Mouse (Mus musculus) T-helper 1 cell (primary cell): ENCODE measurements around the gene Spata25.
"Not testable (repeated sequence)": the region's sequence is repeated elsewhere in the genome, so short reads cannot be mapped to it uniquely, and the experiment has no call there.

ENCODE experiments used
- in situ Hi-C: fragments of 300-600 bp; cut with MboI, MseI; formaldehyde crosslinking; loops from one replicate; pipeline ENCODE4 v1.15.1; 2025; ENCODE audit warnings: high pct_unique_total_duplicates

Gene Spata25

GRCm38 (mm10) chr2:164828437-164828836, at the start of gene Spata25:
Spata25 (minus strand) TSS chr2:164828537.
- in situ Hi-C loops: no loop called here

- in situ Hi-C loops: not testable (repeated sequence)
Observed at GRCm38 (mm10) chr2:164877376-164878215, 49.3 kb upstream of the Spata25 start.

- in situ Hi-C loops: not testable (repeated sequence)
Observed at GRCm38 (mm10) chr2:164875648-164876047, 47.3 kb upstream of the Spata25 start.

GRCm38 (mm10) chr2:164874239-164874769, 46.0 kb upstream of the Spata25 start:
- in situ Hi-C loops: no loop called here

GRCm38 (mm10) chr2:164873621-164874020, 45.3 kb upstream of the Spata25 start:
- in situ Hi-C loops: no loop called here

- in situ Hi-C loops: no loop called here
Observed at GRCm38 (mm10) chr2:164871602-164872303, 43.4 kb upstream of the Spata25 start.

GRCm38 (mm10) chr2:164868491-164868890, 40.2 kb upstream of the Spata25 start:
- in situ Hi-C loops: no loop called here

GRCm38 (mm10) chr2:164867566-164867965, 39.2 kb upstream of the Spata25 start:
- in situ Hi-C loops: no loop called here

- in situ Hi-C loops: no loop called here
Observed at GRCm38 (mm10) chr2:164866741-164867551, 38.6 kb upstream of the Spata25 start.

GRCm38 (mm10) chr2:164864593-164864992, 36.3 kb upstream of the Spata25 start:
- in situ Hi-C loops: no loop called here

- in situ Hi-C loops: not testable (repeated sequence)
Observed at GRCm38 (mm10) chr2:164863411-164863810, 35.1 kb upstream of the Spata25 start.

GRCm38 (mm10) chr2:164862179-164862861, 34.0 kb upstream of the Spata25 start:
- in situ Hi-C loops: no loop called here

GRCm38 (mm10) chr2:164861094-164861493, 32.8 kb upstream of the Spata25 start:
- in situ Hi-C loops: no loop called here

- in situ Hi-C loops: no loop called here
Observed at GRCm38 (mm10) chr2:164859640-164860432, 31.5 kb upstream of the Spata25 start.

- in situ Hi-C loops: no loop called here
Observed at GRCm38 (mm10) chr2:164859155-164859554, 30.8 kb upstream of the Spata25 start.

- in situ Hi-C loops: no loop called here
Observed at GRCm38 (mm10) chr2:164857842-164858553, 29.7 kb upstream of the Spata25 start.

- in situ Hi-C loops: no loop called here
Observed at GRCm38 (mm10) chr2:164857101-164857821, 28.9 kb upstream of the Spata25 start, which contains the start of gene Pltp. Pltp (minus strand) TSS chr2:164857711.

- in situ Hi-C loops: no loop called here
Observed at GRCm38 (mm10) chr2:164856309-164857100, 28.2 kb upstream of the Spata25 start.
